Comparison of ENCODE assay signal across 8 mouse cellular contexts in the genomic region with DNA sequence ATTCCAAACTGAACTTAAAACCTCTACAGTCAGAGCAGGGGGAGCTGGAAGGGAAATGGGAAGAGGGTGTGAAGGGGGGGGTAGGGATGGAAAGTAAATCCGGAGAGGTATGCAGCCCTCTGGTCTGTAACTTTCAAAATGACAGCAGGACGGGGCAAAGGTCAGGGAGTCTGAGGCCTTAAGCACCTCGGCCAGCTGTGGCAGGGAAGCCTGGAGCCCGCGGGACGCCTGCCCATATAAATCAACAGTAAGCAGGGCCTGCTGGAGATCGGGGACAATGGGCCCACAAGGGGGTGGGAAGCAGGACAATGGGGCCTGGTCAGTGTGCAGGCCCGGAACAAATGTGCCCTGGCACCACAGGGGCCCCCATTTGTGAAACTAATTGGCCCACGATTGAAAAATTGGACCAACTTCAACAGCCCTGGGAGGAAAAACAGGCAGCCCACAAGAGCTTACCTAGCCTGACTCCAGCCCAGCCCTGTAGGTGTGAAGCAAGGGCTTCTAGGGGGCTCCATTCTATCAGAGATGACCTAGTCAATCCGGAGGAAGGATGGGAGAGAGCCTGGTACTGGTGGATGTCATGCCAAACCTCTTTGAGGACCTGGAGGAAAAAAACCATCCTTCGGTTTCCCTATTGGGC.
DNase-seq lines count a peak whose midpoint lies in the region; ATAC-seq and TF ChIP-seq lines count a peak whose summit lies in the region.

No protein-coding gene starts in this region.

- no peak overlapping the region for H3K9ac ChIP-seq in forebrain, embryonic 16.5 days (replicated peaks; ENCODE audit: low read depth, low read length)

- no peaks in the 10 kb centered on the region for H3K9me3 ChIP-seq in forebrain, embryonic 16.5 days (ENCODE audit: control insufficient read depth, low read length)

- no peak for TF ChIP-seq POLR2A in brain, embryonic 14.5 days (IDR thresholded peaks at IDR 0.05; ENCODE audit: borderline replicate concordance, extremely low read depth, insufficient read depth, insufficient read length, poor library complexity, severe bottlenecking)

- peak overlapping the region; percentile 90 for H3K27ac ChIP-seq in gastrocnemius, adult 2 months
- no peak overlapping the region for H3K27ac ChIP-seq in forebrain, embryonic 16.5 days (ENCODE audit: low read length)

- H3K27me3 ChIP-seq in forebrain, embryonic 16.5 days (replicated peaks; ENCODE audit: control insufficient read depth, insufficient read depth, low read length) = peaks cover 11% of the 10 kb centered on the region; the same call in 1 of the 2 replicates

- WGBS in forebrain, embryonic 16.5 days = 8% methylated on average over 11 of the region's 11 CpGs

- H3K36me3 ChIP-seq in forebrain, embryonic 16.5 days (ENCODE audit: control insufficient read depth, insufficient read depth) = no peaks in the 10 kb centered on the region

- peaks cover 47% of the 10 kb centered on the region for H3K4me1 ChIP-seq in forebrain, embryonic 16.5 days (replicated peaks; ENCODE audit: control insufficient read depth, insufficient read depth, low read length)

- ATAC-seq in forebrain, embryonic 16.5 days = 0 out of 2 replicates have a peak, but pooled peaks have one; percentile 17

- intact Hi-C loops in gastrocnemius, adult 2 months (cut with DNase I) = no loop called here

- no peak overlapping the region for H3K4me2 ChIP-seq in forebrain, embryonic 16.5 days (ENCODE audit: low read length)

- peak; percentile 78 for DNase-seq in gastrocnemius, adult 2 months
- DNase-seq in gastrocnemius, postnatal 10 days = no peak
- peak; percentile 80 for DNase-seq in brain, embryonic 14.5 days (ENCODE audit: low read depth)
- DNase-seq in kidney, postnatal 4 days = peak; percentile 45 to 60
- DNase-seq in retina, postnatal 1 day = peak; percentile 95
- DNase-seq in urinary bladder, adult 18-20 months (ENCODE audit: low spot score in 2 of 2) = no peak
- no peak for DNase-seq in adrenal gland, postnatal 25 days

- H3K4me3 ChIP-seq in gastrocnemius, adult 2 months = peak overlapping the region; percentile 42
- H3K4me3 ChIP-seq in forebrain, embryonic 16.5 days (replicated peaks; ENCODE audit: low read length) = no peak overlapping the region

- no peak for TF ChIP-seq CTCF in gastrocnemius, adult 2 months (IDR thresholded peaks at IDR 0.05)
- no peak for TF ChIP-seq CTCF in brain, embryonic 14.5 days (IDR thresholded peaks at IDR 0.05; ENCODE audit: borderline replicate concordance, extremely low read depth, insufficient read depth, insufficient read length)

Comparison
In these comparisons a context has a peak if more than half of its experiments do, and no peak if none do; other contexts are left out.
1. DNase-seq: peak in gastrocnemius, adult 2 months (single experiment), brain, embryonic 14.5 days (single experiment), kidney, postnatal 4 days (2 of 2) and retina, postnatal 1 day (single experiment); none in gastrocnemius, postnatal 10 days (single experiment), urinary bladder, adult 18-20 months (0 of 2) and adrenal gland, postnatal 25 days (single experiment).